Mouse (Mus musculus) cerebellum, adult 9-10 months (tissue): ENCODE data around the gene Selenov.

ENCODE experiments used
- DNase-seq: peaks from one replicate; pipeline ENCODE4 v3.0.0; 2022

Gene Selenov

DNA sequence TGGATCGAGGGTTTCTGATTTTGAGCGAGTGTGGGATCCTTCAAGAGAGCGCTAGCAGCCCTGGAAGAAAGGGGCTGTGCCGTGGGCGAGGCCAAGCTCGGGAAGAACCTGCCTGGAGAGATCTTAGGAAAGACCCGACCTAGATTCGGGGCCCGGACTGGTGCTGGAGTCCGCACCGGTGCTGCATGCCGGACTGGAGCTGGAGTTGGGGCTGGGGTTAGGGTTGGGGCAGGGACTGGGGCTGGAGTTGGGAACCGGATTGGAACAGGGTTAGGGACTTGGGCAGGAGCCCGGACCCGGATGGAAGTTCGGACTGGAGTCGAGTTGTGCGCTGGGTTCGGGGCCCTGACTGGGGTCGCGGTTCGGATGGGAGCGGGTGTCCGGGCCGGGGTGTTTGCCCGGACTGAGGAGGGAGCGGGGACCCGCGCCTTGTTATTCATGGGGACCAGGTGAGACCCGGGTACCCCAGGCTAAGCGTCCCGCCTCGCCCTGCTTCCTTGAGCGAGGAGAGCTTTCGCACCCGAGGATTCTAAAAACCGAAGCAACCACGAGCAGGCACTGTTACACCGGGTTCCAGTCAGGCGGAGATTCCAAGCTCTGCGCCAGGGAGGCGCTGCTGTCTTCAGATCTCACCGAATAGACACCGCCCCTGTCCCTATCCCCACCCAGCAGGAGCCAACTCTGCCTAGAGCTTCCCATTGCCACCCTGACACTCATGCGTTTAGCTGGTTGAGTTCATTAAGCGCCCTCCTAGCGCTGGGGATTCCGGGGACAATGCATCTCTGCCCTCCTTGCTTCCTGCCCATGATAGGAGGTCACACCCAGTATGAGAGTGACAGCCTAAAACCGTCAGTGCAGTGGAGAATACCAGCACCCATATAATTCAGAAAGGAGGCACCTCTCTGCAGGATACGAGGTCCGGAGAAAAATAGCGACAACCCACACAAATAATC, at the start of gene Selenov:
Gene Selenov, minus strand, starts transcription at position 549 of the 953 bp plus-strand sequence.
- peak; percentile 5 for DNase-seq

DNA sequence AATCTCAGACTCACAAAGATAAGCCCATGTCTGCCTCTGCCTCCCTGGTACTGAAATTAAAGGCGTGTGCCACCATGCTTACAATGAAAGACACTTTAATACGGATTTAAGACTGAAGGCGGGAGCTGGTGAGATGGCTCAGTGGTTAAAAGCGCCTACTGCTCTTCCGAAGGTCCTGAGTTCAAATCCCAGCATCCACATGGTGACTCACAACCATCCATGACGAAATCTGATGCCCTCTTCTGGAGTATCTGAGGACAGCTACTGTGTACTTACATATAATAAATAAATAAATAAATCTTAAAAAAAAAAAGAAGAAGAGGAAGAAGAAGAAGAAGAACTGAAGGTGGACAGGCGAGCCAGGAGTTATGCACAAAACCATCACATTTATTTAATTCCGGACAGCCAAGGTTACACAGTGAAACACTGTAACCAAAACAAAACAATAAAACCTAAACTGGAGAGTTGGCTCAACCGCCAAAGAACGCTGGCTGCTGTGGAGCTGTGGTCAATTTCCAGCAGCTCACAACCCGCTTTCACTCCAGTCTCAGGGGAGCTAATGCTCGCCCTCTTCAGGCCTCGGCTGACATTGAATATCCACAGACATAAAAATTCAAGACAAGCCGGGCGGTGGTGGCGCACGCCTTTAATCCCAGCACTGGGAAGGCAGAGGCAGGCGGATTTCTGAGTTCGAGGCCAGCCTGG, 48.4 kb upstream of the Selenov start:
- peak; percentile 65 for DNase-seq

DNA sequence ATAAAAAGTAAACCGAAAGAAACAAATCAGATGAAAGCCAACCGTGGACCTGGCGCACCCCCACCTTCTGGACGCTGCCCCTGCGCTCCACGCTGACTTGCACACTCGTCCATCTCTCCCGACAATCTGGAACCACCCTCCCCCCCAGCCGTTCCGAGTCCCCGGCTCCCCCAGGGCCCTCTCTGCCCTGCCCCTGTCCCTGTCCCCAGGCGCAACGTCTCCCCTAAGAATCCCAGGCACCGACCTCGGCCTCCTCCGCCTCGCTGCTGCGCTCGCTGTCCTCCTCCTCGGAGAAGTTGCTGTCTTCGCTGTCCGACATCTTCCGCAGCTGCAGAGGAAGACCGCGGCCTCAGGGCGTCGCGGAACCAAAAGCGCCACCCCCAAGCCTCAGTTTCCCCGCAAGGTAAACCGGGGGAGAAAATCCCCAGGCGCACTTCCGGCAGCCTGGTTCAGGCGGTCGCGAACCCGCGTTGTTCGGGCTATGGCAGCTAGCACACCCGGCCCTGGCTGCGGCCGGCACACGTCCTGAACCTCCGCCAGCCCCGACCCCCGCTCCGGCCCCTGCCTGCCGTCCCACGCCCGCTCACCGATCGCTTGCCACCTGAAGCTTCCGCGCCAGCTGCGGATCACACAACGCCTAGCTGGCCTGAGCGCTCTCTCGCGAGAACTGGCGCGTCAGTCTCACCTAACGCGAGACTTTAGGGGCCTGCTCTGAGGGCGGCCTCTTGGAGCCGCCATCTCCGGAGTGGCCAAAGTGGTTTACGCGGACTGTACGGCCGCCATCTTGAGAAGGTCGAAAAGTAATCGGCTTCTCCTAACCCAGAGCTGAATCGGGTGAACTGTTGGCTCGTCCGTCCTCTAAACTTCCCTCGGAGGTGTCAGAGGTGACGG, 47.4 kb upstream of the Selenov start, which contains the start of gene Supt5:
Gene Supt5, minus strand, starts transcription at position 639 of the 891 bp plus-strand sequence.
- peak; percentile 97 for DNase-seq

DNA sequence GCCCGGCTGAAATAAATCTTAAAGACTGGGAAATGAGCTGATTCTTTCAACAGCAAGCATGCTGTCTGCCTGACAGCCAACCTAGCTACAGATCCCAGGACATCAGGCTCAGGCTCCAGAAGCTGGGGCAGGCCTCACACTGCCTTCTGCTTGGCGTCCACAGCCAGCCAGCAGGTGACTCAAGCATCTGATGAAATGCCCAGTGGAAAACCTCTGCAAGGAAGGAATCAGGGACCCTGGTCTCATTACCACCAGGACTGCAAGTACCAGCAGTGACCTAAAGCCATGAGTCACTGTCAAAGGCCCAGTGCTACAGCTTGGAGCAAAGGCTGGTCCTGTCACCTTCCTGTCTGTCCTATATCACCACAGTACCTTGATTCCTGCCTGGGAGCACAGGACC, 44.5 kb upstream of the Selenov start:
- no peak for DNase-seq

DNA sequence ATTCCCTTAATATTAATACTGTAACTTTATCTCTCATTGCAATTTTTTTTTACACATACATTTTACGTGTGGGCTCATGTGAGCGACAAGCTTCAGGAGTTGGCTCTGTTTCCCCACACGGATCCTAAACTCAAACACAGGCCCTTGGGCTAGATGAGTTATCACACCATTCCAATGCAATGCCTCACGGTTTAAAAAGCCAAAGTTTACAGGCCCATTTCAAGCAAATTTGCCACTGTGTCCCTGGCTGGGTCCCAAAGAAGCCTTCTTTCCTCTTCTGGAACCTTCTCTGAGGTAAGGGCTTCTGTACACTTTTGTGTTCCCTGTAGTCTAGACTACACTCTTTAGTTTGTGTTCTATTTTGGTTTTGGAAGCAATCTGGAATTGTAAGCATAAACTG, 43.5 kb upstream of the Selenov start:
- DNase-seq: no peak

DNA sequence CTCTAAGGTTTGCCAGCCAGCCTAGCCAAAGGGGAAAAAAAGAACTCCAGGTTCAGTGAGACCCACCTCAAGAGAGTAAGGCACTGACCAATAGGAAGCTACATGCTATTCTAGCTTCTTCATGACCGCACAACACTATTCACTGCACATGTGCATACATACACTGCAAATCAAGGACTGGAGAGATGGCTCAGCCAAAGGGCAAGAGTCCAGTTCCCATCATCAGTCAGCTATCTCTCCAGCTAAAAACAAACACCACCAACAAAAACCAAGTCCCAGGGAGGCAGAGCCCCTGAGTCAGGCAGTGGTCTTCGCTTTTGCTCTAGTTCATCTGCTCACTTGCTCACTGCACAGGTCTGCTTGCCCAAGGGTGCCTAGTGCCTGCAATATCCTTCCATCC, 37.3 kb upstream of the Selenov start:
- DNase-seq: no peak

DNA sequence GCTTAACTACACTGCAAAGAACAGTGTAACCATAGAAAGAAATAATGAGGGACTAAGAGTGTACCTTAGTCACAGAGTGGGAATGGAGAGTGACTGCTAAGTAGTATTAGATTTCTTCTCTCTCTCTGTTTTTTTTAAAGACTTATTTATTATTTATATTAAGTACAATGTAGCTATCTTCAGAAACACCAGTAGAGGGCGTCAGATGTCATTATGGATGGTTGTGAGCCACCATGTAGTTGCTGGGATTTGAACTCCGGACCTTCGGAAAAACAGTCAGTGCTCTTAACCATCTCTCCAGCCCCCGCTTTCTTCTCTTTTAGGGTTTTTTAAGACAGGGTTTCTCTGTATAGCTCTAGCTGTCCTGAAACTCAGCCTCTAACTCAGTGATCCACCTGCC, 35.5 kb upstream of the Selenov start:
- no peak for DNase-seq

DNA sequence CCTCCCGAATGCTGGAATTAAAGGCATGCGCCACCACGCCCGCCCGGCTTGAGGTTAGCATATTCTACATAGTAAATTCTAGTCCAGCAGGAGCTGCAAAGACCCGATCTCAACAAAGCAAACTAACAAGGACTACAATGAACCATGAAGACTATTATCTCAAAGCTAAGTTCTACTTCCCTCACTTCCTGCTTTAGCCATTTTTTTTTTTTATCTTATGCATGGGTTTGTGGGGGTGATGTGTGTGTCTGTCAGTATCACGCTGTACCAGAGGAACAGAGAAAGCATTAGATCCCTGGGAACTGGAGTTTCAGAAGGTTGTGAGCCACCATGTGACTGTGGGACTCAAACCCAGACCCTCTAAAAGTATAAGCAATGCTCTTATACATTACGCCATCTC, 34.3 kb upstream of the Selenov start:
- DNase-seq: no peak

DNA sequence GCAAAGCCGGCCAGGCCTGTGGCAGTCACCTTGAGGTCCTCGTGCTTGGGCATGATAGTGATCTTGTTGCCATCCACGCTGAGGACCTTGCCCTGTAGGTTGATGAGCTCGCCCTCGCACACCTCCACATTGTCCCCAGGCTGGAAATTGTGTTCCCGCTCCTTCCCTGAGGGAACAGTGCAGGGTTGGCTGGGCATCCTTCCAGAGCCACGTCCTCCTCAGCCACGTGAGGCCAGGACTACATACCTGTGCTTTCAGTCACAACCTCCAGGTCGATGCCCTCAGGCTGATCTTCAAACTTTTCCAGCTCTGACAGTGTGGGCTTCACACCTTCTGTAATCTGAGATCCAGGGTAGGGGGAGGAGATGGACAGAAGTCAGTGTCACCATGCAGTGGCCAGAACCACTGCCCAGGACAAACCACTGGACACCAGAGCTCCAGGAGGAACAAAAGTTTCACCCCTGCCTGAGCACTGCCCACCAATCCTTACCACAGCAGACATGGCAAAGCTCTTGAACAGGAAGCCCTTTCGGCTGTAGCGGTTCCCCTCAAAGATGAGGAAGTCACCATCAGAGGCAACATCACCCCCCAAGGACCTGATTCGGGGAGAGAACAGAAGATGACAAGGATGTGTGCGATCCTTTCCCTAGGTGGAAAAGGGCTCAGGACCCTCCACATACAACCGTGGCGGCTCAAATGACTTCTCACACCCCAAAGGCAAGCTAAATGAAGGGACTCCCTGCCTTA, 31.2 kb upstream of the Selenov start:
- no peak for DNase-seq

DNA sequence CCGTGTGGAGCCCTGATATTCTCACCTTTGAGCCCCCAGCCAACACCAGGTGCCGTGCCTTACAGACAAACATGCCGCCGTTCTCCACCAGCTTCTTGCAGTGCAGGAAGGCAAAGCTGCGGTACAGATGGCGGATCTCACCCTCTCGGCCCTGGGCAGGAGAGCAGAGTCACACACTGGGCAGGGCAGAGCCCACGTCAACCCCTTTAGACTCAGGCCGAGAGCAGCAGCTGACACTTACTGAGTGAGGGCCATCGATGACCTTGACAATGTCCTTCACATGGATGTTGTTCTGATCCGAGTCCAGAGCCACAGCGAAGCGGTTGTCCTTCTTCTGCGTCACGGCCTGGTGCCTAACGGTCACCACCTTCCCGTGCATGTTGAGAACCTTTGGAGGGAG, 27.7 kb upstream of the Selenov start:
- no peak for DNase-seq

DNA sequence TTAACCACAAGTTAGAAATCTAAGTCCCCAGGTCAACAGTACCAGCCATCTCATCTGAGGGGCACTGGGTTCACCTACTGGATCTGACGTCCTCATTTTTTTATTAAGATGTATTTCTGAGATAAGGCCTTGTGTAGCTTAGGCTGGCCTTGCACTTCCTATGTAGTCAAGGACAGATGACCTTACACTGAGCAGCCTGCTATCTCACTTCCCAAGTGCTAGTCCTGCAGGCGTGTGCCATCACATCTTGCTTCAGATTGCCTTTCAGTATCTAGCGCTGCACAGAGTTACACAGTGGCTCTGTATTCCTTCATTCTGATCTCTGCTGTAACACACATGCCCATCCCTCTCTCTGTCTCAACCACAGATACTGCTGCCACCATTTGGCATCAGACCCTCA, 27.1 kb upstream of the Selenov start:
- DNase-seq: no peak

DNA sequence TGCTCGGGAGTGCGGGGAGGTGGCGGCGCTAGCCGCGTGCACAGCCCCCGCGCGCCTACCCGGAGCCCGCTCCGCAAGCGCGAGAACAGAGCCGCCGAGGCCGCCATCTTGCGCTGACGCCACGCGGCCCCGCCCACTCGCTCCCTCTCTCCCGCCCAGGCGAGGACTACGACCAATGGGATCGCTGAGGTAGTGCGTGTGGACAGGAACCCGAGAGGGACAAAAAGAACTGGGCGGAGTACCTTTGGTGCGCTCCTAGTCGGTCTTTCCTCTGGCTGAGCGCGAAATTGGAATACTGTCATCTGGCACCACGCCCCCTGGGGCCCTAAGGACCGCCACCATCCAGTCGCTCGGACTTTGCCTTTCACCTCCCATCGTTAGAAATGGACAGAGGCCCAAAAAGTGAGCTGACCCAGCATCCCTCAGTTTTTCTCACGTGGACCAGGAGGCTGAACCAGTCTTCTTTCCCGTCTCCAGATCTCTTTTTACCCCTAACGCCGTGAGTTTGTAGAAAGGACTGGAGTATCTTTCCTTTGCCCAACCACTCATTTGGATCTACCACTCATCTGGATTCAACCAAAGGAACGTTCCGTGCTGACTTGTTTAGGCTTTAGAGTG, 21.0 kb upstream of the Selenov start, which contains the start of gene Timm50:
Gene Timm50, minus strand, starts transcription at position 147 of the 618 bp plus-strand sequence.
- peak; percentile 97 for DNase-seq

DNA sequence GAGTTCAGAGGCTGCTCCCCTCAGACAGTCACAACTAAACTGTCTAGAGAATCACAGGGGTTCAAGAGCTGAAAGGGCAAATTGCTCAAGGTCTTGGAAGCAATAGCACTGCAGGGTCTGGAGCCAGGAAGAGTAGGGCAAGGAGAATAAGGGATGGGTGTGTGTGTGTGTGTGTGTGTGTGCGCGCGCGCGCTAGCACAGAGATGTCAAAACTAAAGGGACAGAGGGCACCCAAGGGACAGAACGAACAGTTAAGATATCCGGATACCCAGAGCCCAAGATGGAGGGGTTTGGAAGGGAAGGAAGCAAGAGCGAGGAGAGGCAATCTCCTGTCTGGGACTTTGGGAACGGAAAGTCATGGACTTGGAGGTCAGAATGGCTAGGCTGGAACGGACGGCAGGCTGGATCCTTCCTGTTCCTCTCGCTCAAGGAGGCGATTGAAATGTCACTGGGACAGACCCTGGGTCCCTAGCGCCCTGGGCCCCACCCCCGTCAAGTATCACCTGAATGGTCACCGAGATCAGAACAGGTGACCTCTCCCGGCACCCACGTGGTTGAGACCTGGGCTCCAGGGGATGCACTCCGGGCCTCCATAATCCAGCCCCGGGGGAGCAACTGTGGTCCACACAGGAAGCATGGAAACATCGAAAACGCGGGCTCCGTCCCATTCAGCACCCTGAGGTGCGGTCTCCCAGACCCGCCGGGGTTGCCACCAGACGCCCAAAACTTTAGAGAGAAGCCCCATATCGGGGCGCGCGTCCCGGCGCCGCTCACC, 20.4 kb upstream of the Selenov start:
- DNase-seq: peak; percentile 22

DNA sequence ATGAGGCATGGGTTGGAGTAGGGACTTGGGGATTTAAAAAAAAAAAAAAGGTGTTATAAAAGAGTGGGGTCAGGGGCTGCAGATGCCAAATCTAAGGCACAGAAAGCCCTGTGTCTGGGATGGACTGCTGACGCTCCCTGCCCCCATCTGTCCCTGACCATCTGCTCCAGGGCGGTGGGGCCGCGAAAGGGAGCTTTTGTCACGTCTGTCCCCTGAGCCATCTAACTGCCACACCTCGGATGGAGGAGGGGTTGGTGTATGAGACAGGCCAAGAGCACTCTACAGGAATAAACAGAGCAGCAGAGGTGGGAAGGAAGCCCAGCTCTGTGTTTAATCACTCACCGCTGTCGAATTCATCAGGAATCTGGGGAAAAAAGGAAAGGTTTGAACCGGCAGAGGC, 18.8 kb upstream of the Selenov start:
- no peak for DNase-seq

DNA sequence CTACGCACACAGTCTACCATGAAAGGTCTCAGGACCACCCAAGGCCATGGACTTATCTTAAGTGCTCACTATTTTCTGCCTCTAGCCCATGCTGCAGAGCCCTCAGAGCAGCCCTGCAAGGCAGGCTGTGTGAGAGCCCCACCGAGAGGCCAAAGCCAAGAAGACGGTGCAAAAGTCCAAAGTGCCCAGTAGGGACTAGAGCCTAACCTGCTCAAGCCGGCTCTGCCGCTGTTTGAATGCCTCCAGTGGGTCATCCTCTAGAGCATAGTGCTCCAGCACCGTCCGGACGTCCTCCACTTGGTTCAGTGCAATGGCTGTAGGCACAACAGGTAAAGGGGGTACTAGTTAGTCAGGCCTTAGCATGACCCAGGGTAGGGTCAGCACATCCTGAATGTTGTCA, 15.2 kb upstream of the Selenov start:
- DNase-seq: no peak

DNA sequence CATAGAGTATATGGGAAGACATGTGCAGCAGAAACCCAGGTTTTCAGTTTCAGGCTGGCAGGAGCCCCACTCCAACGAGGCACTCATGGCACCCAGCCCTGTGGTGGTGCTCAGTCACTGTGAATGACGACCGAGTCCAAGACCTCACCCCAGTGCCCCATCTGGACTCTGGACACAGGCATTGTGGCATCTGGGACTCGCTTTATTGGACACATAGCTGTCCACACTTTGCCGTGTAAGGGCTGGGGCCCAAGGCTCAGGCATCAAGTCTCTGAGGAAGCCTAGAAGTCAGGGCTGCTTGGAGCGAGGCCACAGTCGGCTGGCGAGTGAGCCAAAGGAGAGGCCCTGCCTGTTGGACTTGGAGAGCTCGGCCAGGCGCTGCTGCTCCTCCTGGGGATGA, 14.7 kb upstream of the Selenov start:
- DNase-seq: no peak

DNA sequence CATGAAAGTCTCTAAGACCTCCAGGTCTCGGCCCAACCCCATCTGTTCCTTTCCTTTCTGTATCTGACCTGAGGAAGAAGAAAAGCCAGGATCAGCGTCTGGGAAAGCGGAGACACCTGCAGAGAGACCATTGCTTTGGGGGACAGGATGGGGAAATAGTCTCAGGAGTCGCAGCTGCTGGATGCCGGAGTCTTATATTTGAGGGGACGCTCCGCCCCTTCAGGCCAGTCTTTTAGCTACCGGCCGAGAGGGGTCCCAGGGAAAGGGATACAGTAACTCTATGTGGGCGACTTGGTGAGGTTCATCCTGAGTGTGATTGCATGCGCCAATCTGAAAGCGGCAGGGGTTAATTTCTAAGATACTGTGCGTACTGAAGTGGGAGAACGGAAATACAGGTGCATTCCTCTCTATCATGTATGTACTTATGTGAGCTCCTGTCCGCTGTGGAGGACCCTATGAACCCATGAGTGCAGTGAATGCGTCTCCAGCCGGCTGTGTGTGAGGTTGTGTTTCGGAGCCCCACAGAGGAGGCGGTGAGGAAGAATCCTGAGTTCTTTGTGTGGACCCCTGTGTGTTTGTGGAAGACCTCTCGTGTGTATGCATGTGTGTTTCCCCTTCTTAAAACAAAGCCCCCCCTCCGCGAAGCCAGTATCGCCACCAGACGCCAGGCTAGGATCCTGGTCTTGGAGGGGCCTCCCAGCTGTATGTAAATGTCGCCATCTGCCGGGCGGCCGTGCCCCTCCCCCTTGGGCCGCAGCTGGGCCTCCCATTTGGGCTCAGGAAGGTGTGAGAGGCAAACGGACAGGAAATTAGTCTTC, 10.8 kb upstream of the Selenov start, which contains the start of gene Dll3:
Gene Dll3, minus strand, starts transcription at position 623 of the 818 bp plus-strand sequence.
- no peak for DNase-seq

DNA sequence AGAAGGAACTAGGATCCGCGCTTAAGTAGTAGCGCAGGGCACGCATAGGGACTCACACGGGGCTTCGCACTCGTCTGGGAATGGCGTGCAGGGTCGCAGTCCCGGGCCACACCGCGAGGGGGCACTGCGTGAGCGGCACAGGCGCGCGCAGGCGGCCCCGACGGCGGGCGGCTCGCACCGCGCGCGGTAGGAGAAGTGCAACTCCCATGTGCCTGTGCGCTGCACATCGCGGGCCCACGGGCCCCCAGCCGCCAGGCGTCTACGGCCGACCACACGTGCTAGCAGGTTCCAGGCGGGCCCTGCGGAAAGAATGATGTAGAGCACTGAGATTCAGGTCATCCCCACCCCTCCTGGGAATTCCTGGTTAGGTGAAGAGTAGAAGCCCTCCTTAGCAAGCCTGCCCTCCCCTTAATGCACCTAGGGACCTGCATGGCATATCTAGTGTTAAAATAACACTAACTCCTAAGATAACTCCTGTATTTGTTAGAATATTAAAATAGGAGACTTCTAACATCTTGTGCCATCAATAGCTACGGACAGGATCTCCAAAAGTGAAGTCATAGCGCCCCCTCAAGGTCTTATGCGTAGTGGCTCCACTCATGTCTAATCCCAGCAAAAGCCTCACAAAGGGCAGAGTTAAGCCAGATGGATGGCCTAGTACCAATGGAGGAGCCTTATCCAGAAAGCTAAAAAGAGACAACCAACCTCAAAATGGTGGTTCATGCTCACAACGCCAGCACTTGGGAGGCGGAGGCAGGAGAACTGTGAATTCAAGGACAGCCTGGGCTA, 8.0 kb upstream of the Selenov start:
- peak; percentile 74 for DNase-seq

DNA sequence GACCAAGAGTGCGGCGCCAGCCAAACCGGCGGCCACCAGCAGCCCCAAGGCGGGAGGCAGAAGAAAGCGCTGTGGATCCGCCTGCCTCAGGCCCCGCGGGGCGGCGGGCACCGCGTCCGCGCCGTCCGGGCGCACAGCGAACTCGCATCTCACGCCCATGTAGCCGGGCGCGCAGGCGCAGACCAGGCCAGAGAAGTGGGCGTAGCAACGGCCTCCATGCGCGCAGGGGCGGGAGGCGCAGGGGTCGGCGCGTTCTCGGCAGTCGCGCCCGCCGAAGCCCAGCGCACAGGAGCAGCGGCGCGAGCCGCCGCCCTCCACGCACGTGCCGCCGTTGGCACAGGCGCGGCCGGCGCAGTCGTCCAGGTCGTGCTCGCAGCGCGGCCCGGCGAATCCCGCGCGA, 3.5 kb upstream of the Selenov start:
- no peak for DNase-seq
